Mouse (Mus musculus): ENCODE results near the gene Pomt2. TPM values are rescaled to one million over a fixed set of nuclear protein-coding genes. Genes with fewer than 3 reads are reported as not detected.

Gene Pomt2
- polyA plus RNA-seq, 2 experiments = 2.6 to 3.9 TPM

DNA sequence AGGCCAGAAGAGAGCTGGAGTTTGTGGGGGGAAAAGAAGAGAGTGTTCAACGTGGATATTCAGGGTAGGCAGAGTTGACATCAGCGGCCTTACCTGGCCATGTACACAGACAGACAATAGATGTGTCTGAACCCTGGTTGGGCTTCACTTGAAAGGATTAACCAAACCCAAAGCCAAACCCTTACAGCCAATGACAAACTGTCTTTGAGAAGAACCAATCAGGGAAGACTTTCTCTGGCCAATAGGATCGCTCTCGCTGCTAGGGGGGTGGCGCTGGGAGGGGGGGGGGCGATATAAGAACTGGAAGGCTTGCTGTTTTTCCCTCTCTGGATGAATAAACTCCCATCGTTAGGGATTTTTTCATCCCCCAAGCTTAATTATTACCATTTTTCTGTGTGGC, 60.5 kb downstream of the Pomt2 start:
- Histone ChIP-seq H3K9me3 (ENCODE audit: control insufficient read depth, low read length) (no peaks in the 10 kb centered on the region), H3K9ac (replicated peaks) (no peak overlapping the region), H3K4me2 (ENCODE audit: low read depth) (no peak overlapping the region), H3K27ac (no peak overlapping the region), H3K27me3 (ENCODE audit: control insufficient read depth, insufficient read depth, low read length) (no peaks in the 10 kb centered on the region), H3K4me1 (replicated peaks; ENCODE audit: control insufficient read depth in 2 of 2, insufficient read depth in 2 of 2, low read length in 1 of 2) (no peaks in the 10 kb centered on the region), H3K36me3 (replicated peaks; ENCODE audit: control insufficient read depth, insufficient read depth, low read depth) (no peaks in the 10 kb centered on the region), H3K4me3 (ENCODE audit: insufficient read depth in 1 of 2, low read depth in 2 of 2, low read length in 2 of 2) (no peak overlapping the region)
- DNase-seq (ENCODE audit: low read depth in 3 of 3, low spot score in 3 of 3) (no peak), ATAC-seq (ENCODE audit: insufficient read depth) (no peak)
- 59% methylated on average over 7 of the region's 7 CpGs for WGBS (ENCODE audit: insufficient replicate concordance)
- TF ChIP-seq EP300 (IDR thresholded peaks at IDR 0.05; ENCODE audit: low read depth) (no peak), CTCF (IDR thresholded peaks at IDR 0.05; ENCODE audit: low read depth) (no peak)

DNA sequence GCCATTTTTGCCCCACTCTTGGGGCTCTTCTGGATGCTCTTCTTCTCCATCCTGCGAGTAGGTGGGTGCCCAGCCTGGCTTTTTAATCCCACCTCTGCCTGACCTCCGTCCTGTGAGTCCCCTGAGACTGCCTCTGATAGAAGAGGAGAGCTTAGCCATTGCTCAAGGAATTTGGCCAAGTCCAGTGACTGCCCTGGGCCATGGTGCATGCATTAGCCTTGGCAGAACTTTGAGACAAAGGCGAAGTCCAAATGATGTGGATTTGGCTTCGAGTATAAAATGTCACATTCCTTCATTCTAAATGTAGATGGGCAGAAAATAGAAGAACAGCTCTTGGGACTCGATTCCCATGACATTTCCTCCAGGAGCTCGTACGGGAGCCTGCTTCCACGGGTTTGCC, 65.0 kb downstream of the Pomt2 start:
- DNase-seq (ENCODE audit: low read depth in 3 of 3, low spot score in 3 of 3) = no peak
- TF ChIP-seq CTCF (IDR thresholded peaks at IDR 0.05; ENCODE audit: low read depth) = no peak
- no peak for TF ChIP-seq EP300 (IDR thresholded peaks at IDR 0.05; ENCODE audit: low read depth)
- no peak overlapping the region for H3K4me2 ChIP-seq (ENCODE audit: low read depth)
- no peaks in the 10 kb centered on the region for H3K9me3 ChIP-seq (ENCODE audit: control insufficient read depth, low read length)
- H3K9ac ChIP-seq (replicated peaks) = no peak overlapping the region
- WGBS (ENCODE audit: insufficient replicate concordance) = 48% methylated on average over 8 of the region's 8 CpGs
- no peaks in the 10 kb centered on the region for H3K27me3 ChIP-seq (ENCODE audit: control insufficient read depth, insufficient read depth, low read length)
- ATAC-seq (ENCODE audit: insufficient read depth) = no peak
- H3K36me3 ChIP-seq (replicated peaks; ENCODE audit: control insufficient read depth, insufficient read depth, low read depth) = no peaks in the 10 kb centered on the region
- no peaks in the 10 kb centered on the region for H3K4me1 ChIP-seq (replicated peaks; ENCODE audit: control insufficient read depth in 2 of 2, insufficient read depth in 2 of 2, low read length in 1 of 2)
- H3K4me3 ChIP-seq (ENCODE audit: insufficient read depth in 1 of 2, low read depth in 2 of 2, low read length in 2 of 2) = no peak overlapping the region
- H3K27ac ChIP-seq = no peak overlapping the region

DNA sequence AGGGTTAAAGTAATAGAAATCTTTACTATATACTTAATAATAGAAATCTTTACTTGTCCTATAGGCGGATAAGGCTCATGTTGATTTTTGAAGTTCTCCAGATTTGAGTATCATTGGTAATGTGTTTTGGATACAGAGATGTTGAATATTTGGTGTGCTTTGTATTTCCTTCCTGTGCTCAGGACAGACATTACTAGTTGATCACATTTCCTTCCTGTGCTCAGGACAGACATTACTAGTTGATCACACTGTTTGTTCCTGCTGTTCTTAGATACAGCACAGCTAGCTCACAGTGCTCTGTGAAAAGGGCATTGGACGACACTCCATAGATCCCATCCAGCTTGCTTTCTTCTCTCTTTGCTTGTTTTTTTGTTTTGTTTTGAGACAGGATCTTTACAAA, 71.2 kb downstream of the Pomt2 start:
- H3K9ac ChIP-seq (replicated peaks) = no peak overlapping the region
- H3K36me3 ChIP-seq (replicated peaks; ENCODE audit: control insufficient read depth, insufficient read depth, low read depth) = no peaks in the 10 kb centered on the region
- H3K4me3 ChIP-seq (ENCODE audit: insufficient read depth in 1 of 2, low read depth in 2 of 2, low read length in 2 of 2) = no peak overlapping the region
- TF ChIP-seq CTCF (IDR thresholded peaks at IDR 0.05; ENCODE audit: low read depth) = no peak
- TF ChIP-seq EP300 (IDR thresholded peaks at IDR 0.05; ENCODE audit: low read depth) = no peak
- H3K9me3 ChIP-seq (ENCODE audit: control insufficient read depth, low read length) = no peaks in the 10 kb centered on the region
- WGBS (ENCODE audit: insufficient replicate concordance) = 58% methylated on average over 2 of the region's 2 CpGs
- DNase-seq (ENCODE audit: low read depth in 3 of 3, low spot score in 3 of 3) = no peak
- H3K27ac ChIP-seq = no peak overlapping the region
- H3K4me2 ChIP-seq (ENCODE audit: low read depth) = no peak overlapping the region
- H3K27me3 ChIP-seq (ENCODE audit: control insufficient read depth, insufficient read depth, low read length) = no peaks in the 10 kb centered on the region
- no peaks in the 10 kb centered on the region for H3K4me1 ChIP-seq (replicated peaks; ENCODE audit: control insufficient read depth in 2 of 2, insufficient read depth in 2 of 2, low read length in 1 of 2)
- no peak for ATAC-seq (ENCODE audit: insufficient read depth)

DNA sequence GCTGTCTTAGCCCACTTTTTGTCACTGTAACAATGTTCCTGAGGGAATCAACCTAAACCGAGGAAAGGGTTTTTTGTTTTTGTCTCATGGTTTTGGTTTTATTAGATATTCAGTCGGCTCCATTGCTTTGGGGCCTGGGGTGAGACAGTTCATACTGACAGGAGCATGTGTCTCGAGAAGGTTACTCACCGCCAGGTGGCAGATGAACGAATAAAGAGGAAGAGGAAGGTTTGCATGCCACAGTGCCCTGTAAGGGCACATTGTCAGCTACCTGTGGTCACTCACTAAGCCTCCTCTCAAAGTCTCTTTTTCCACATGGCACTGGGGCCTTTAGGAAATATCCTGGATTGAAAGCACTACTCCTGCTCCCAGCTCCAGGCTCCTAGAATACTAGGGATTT, 77.2 kb downstream of the Pomt2 start:
- Histone ChIP-seq H3K9ac (replicated peaks) (no peak overlapping the region), H3K27ac (no peak overlapping the region), H3K36me3 (replicated peaks; ENCODE audit: control insufficient read depth, insufficient read depth, low read depth) (no peaks in the 10 kb centered on the region), H3K4me1 (replicated peaks; ENCODE audit: control insufficient read depth in 2 of 2, insufficient read depth in 2 of 2, low read length in 1 of 2) (no peaks in the 10 kb centered on the region), H3K9me3 (ENCODE audit: control insufficient read depth, low read length) (no peaks in the 10 kb centered on the region), H3K27me3 (ENCODE audit: control insufficient read depth, insufficient read depth, low read length) (no peaks in the 10 kb centered on the region), H3K4me2 (ENCODE audit: low read depth) (no peak overlapping the region), H3K4me3 (ENCODE audit: insufficient read depth in 1 of 2, low read depth in 2 of 2, low read length in 2 of 2) (no peak overlapping the region)
- WGBS (ENCODE audit: insufficient replicate concordance) = 47% methylated on average over 5 of the region's 5 CpGs
- DNase-seq (ENCODE audit: low read depth in 3 of 3, low spot score in 3 of 3) (no peak), ATAC-seq (ENCODE audit: insufficient read depth) (no peak)
- TF ChIP-seq CTCF (IDR thresholded peaks at IDR 0.05; ENCODE audit: low read depth) (no peak), EP300 (IDR thresholded peaks at IDR 0.05; ENCODE audit: low read depth) (no peak)

DNA sequence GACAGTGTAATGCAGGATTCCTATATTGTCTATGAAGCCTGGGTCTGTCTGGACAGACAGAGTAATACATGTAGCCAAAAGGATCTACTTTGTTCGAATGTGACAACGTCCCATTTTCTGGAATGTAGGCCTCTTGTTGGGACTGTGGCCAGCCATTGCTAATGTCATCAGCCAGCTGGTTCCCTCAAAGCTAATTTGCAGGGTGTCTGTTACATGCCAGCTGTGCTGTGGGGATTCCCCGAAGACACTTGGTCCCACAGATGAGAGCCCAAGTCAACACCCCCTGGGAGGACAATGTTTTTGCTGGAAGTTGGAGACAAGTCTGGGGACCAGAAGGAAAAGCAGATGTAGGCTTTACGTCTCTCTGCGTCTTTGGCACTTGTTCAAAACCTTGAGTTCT, 81.3 kb downstream of the Pomt2 start:
- Histone ChIP-seq H3K27me3 (ENCODE audit: control insufficient read depth, insufficient read depth, low read length) (no peaks in the 10 kb centered on the region), H3K4me2 (ENCODE audit: low read depth) (no peak overlapping the region), H3K27ac (no peak overlapping the region), H3K4me1 (replicated peaks; ENCODE audit: control insufficient read depth in 2 of 2, insufficient read depth in 2 of 2, low read length in 1 of 2) (no peaks in the 10 kb centered on the region), H3K36me3 (replicated peaks; ENCODE audit: control insufficient read depth, insufficient read depth, low read depth) (no peaks in the 10 kb centered on the region), H3K4me3 (ENCODE audit: insufficient read depth in 1 of 2, low read depth in 2 of 2, low read length in 2 of 2) (no peak overlapping the region), H3K9ac (replicated peaks) (no peak overlapping the region), H3K9me3 (ENCODE audit: control insufficient read depth, low read length) (no peaks in the 10 kb centered on the region)
- 65% methylated on average over 5 of the region's 5 CpGs for WGBS (ENCODE audit: insufficient replicate concordance)
- TF ChIP-seq EP300 (IDR thresholded peaks at IDR 0.05; ENCODE audit: low read depth) (no peak), CTCF (IDR thresholded peaks at IDR 0.05; ENCODE audit: low read depth) (no peak)
- DNase-seq (ENCODE audit: low read depth in 3 of 3, low spot score in 3 of 3) (no peak), ATAC-seq (ENCODE audit: insufficient read depth) (no peak)

Data from liver, embryonic 14.5 days (tissue).